Comparison of ENCODE assay signal across 9 mouse cellular contexts in genomic region chr5:137584976-137585375, GRCm38 (mm10). TPM values are rescaled to one million over a fixed set of nuclear protein-coding genes. Genes with fewer than 3 reads are reported as not detected.
DNase-seq lines count a peak whose midpoint lies in the region; ATAC-seq and TF ChIP-seq lines count a peak whose summit lies in the region.
"Had no signal": no experiment of that assay in that cellular context is flagged by ENCODE, and none has a peak within 500 bp of the region (broad histone marks: within the 10 kb centered on the region; RNA-seq: fewer than 3 reads in every experiment).

No protein-coding gene starts in this region.

- DNase-seq in forebrain, embryonic 14.5 days (ENCODE audit: low spot score) = peak; percentile 65
- no peak for DNase-seq in forebrain, embryonic 11.5 days (ENCODE audit: low spot score)
- DNase-seq in 416B (ENCODE audit: low read depth) = peak; percentile 74
- DNase-seq in adrenal gland, adult 8-10 months = peak; percentile 63
- DNase-seq in layer of hippocampus, adult 11-12 months (ENCODE audit: low spot score) = peak; percentile 73
- peak; percentile 54 for DNase-seq in stomach, postnatal 0 days (ENCODE audit: low spot score)

- ATAC-seq in forebrain, embryonic 14.5 days = 0 out of 2 replicates have a peak, but pooled peaks have one; percentile 25
- ATAC-seq in forebrain, embryonic 11.5 days (replicated peaks; ENCODE audit: low FRiP score) = no peak
- peak; percentile 75 for ATAC-seq in megakaryocyte progenitor cell, adult 5-6 weeks (replicated peaks; ENCODE audit: poor library complexity)
- ATAC-seq in stomach, postnatal 0 days (ENCODE audit: low FRiP score, low TSS enrichment) = peak; percentile 39; the same call in 1 of the 2 replicates

- H3K36me3 ChIP-seq in forebrain, embryonic 14.5 days (ENCODE audit: control insufficient read depth, insufficient read depth, low read length) = no peaks in the 10 kb centered on the region
- no peaks in the 10 kb centered on the region for H3K36me3 ChIP-seq in forebrain, embryonic 11.5 days (ENCODE audit: control insufficient read depth, insufficient read depth, low read length)
- H3K36me3 ChIP-seq in stomach, postnatal 0 days (ENCODE audit: control insufficient read depth, insufficient read depth, low read length) = no peaks in the 10 kb centered on the region
- H3K36me3 ChIP-seq: hindbrain, embryonic 15.5 days had no signal

- no peaks in the 10 kb centered on the region for H3K27me3 ChIP-seq in forebrain, embryonic 14.5 days (replicated peaks; ENCODE audit: control insufficient read depth, insufficient read depth, low read length)
- peaks cover 3% of the 10 kb centered on the region; the same call in 1 of the 2 replicates for H3K27me3 ChIP-seq in forebrain, embryonic 11.5 days (ENCODE audit: control insufficient read depth, insufficient read depth, low read length)
- H3K27me3 ChIP-seq in stomach, postnatal 0 days (ENCODE audit: control insufficient read depth, insufficient read depth, low read length) = no peaks in the 10 kb centered on the region
- H3K27me3 ChIP-seq: hindbrain, embryonic 15.5 days had no signal

- H3K9me3 ChIP-seq in forebrain, embryonic 14.5 days (replicated peaks; ENCODE audit: control insufficient read depth, low read length) = no peaks in the 10 kb centered on the region
- no peaks in the 10 kb centered on the region for H3K9me3 ChIP-seq in forebrain, embryonic 11.5 days (ENCODE audit: control insufficient read depth, low read length)
- no peaks in the 10 kb centered on the region for H3K9me3 ChIP-seq in stomach, postnatal 0 days (ENCODE audit: control insufficient read depth, low read length)
- H3K9me3 ChIP-seq: hindbrain, embryonic 15.5 days had no signal

- H3K27ac ChIP-seq in forebrain, embryonic 14.5 days (ENCODE audit: low read depth, low read length) = no peak overlapping the region
- no peak overlapping the region for H3K27ac ChIP-seq in forebrain, embryonic 11.5 days (ENCODE audit: low read depth, low read length)
- H3K27ac ChIP-seq in embryonic fibroblast, embryonic 13.5 days (ENCODE audit: insufficient read depth, low read length) = no peak overlapping the region
- H3K27ac ChIP-seq in stomach, postnatal 0 days (replicated peaks) = no peak overlapping the region

- no peak overlapping the region for H3K4me2 ChIP-seq in forebrain, embryonic 14.5 days (ENCODE audit: low read length)
- no peak overlapping the region for H3K4me2 ChIP-seq in forebrain, embryonic 11.5 days (ENCODE audit: low read depth, low read length, severe bottlenecking)
- no peak overlapping the region for H3K4me2 ChIP-seq in stomach, postnatal 0 days (replicated peaks; ENCODE audit: low read depth)

- TF ChIP-seq EP300 in stomach, postnatal 0 days (optimal IDR thresholded peaks at IDR 0.05) = no peak

- no peak overlapping the region for H3K4me3 ChIP-seq in forebrain, embryonic 14.5 days (ENCODE audit: low read depth, low read length)
- no peak overlapping the region for H3K4me3 ChIP-seq in forebrain, embryonic 11.5 days (ENCODE audit: low read depth, low read length)
- H3K4me3 ChIP-seq in embryonic fibroblast, embryonic 13.5 days (ENCODE audit: insufficient read depth, low read length) = no peak overlapping the region
- no peak overlapping the region for H3K4me3 ChIP-seq in stomach, postnatal 0 days (ENCODE audit: low read depth, low read length)
- H3K4me3 ChIP-seq: hindbrain, embryonic 15.5 days had no signal

- WGBS in forebrain, embryonic 14.5 days = 34% methylated on average over 8 of the region's 8 CpGs
- 33% methylated on average over 8 of the region's 8 CpGs for WGBS in forebrain, embryonic 11.5 days
- 26% methylated on average over 8 of the region's 8 CpGs for WGBS in stomach, postnatal 0 days

- no peak overlapping the region for H3K9ac ChIP-seq in forebrain, embryonic 14.5 days (ENCODE audit: low read length)
- H3K9ac ChIP-seq in forebrain, embryonic 11.5 days (ENCODE audit: low read length) = no peak overlapping the region
- no peak overlapping the region for H3K9ac ChIP-seq in stomach, postnatal 0 days (ENCODE audit: low read length)

- H3K4me1 ChIP-seq in forebrain, embryonic 14.5 days (ENCODE audit: control insufficient read depth, insufficient read depth, low read length) = peaks cover 2% of the 10 kb centered on the region; the same call in 1 of the 2 replicates
- no peaks in the 10 kb centered on the region for H3K4me1 ChIP-seq in forebrain, embryonic 11.5 days (replicated peaks; ENCODE audit: control insufficient read depth, insufficient read depth, low read length)
- no peaks in the 10 kb centered on the region for H3K4me1 ChIP-seq in embryonic fibroblast, embryonic 13.5 days (ENCODE audit: control insufficient read depth, insufficient read depth, low read length)
- H3K4me1 ChIP-seq in stomach, postnatal 0 days (replicated peaks; ENCODE audit: control insufficient read depth, insufficient read depth) = no peaks in the 10 kb centered on the region

- TF ChIP-seq CTCF in embryonic fibroblast, embryonic 13.5 days (IDR thresholded peaks at IDR 0.05; ENCODE audit: borderline replicate concordance, insufficient read depth, low read length) = 0 out of 2 replicates have a peak, but pooled peaks have one; percentile 6
- TF ChIP-seq CTCF in stomach, postnatal 0 days (IDR thresholded peaks at IDR 0.05; ENCODE audit: low read depth) = peak; percentile 75

- TF ChIP-seq POLR2A in embryonic fibroblast, embryonic 13.5 days (IDR thresholded peaks at IDR 0.05; ENCODE audit: low read depth, low read length) = no peak

RNA-seq across cellular contexts. Expression of gene Tfr2, which starts 15.3 kb away (rescaled TPM):
- 1.8 and 1.9 TPM in 2 replicates for polyA plus RNA-seq in forebrain, embryonic 14.5 days (2014; fragmentation: Nextera tagmentation; extraction: Ambion mirVana)
- 1.2 and 2.1 TPM in 2 replicates for polyA plus RNA-seq in forebrain, embryonic 11.5 days (2014; fragmentation: Nextera tagmentation; extraction: Ambion mirVana)
- total RNA-seq in adrenal gland, adult 8-10 months (2022) = 1 to 10 TPM in 2 of 4 experiments, under 1 TPM in 2; 0.96 to 1.8 (median 1.1) TPM
- 0.67 and 0.68 TPM in 2 replicates for polyA plus RNA-seq in embryonic fibroblast, embryonic 13.5 days (2011; ENCODE audit: insufficient read length, low read depth, missing spikeins)
- 14.1 and 20.7 TPM in 2 replicates for total RNA-seq in megakaryocyte progenitor cell, adult 5-6 weeks (2015)
- total RNA-seq in megakaryocyte progenitor cell, adult 5-6 weeks (2017) = 13.2 and 23.4 TPM in 2 replicates
- 1.2 and 1.3 TPM in 2 replicates for polyA plus RNA-seq in stomach, postnatal 0 days (2015; fragmentation: Nextera tagmentation; extraction: Ambion mirVana)

RNA-seq across cellular contexts. Expression of gene Mospd3, which starts 15.9 kb away (rescaled TPM):
- 44.4 and 58.4 TPM in 2 replicates for polyA plus RNA-seq in forebrain, embryonic 14.5 days (2014; fragmentation: Nextera tagmentation; extraction: Ambion mirVana)
- polyA plus RNA-seq in forebrain, embryonic 11.5 days (2014; fragmentation: Nextera tagmentation; extraction: Ambion mirVana) = 20.3 and 22.8 TPM in 2 replicates
- total RNA-seq in adrenal gland, adult 8-10 months (2022) = 10 to 100 TPM; 42.2 to 65.0 (median 52.4) TPM
- 35.4 and 41.3 TPM in 2 replicates for polyA plus RNA-seq in embryonic fibroblast, embryonic 13.5 days (2011; ENCODE audit: insufficient read length, low read depth, missing spikeins)
- total RNA-seq in megakaryocyte progenitor cell, adult 5-6 weeks (2015) = 95.4 and 97.5 TPM in 2 replicates
- total RNA-seq in megakaryocyte progenitor cell, adult 5-6 weeks (2017) = 3.6 and 5.5 TPM in 2 replicates
- 30.8 and 34.3 TPM in 2 replicates for polyA plus RNA-seq in stomach, postnatal 0 days (2015; fragmentation: Nextera tagmentation; extraction: Ambion mirVana)

RNA-seq across cellular contexts. Expression of gene Pcolce, which starts 28.6 kb away (rescaled TPM):
- polyA plus RNA-seq in forebrain, embryonic 14.5 days (2014; fragmentation: Nextera tagmentation; extraction: Ambion mirVana) = 10.5 and 12.3 TPM in 2 replicates
- polyA plus RNA-seq in forebrain, embryonic 11.5 days (2014; fragmentation: Nextera tagmentation; extraction: Ambion mirVana) = 54.8 and 63.0 TPM in 2 replicates
- total RNA-seq in adrenal gland, adult 8-10 months (2022) = 1,000 to 10,000 TPM; 1,036 to 1,320 (median 1,219) TPM
- polyA plus RNA-seq in embryonic fibroblast, embryonic 13.5 days (2011; ENCODE audit: insufficient read length, low read depth, missing spikeins) = 732 and 740 TPM in 2 replicates
- not detected in 2 replicates for total RNA-seq in megakaryocyte progenitor cell, adult 5-6 weeks (2015)
- total RNA-seq in megakaryocyte progenitor cell, adult 5-6 weeks (2017) = not detected in 2 replicates
- 77.3 and 85.9 TPM in 2 replicates for polyA plus RNA-seq in stomach, postnatal 0 days (2015; fragmentation: Nextera tagmentation; extraction: Ambion mirVana)

RNA-seq across cellular contexts. Expression of gene Actl6b, which starts 31.7 kb away (rescaled TPM):
- polyA plus RNA-seq in forebrain, embryonic 14.5 days (2014; fragmentation: Nextera tagmentation; extraction: Ambion mirVana) = 184 and 201 TPM in 2 replicates
- polyA plus RNA-seq in forebrain, embryonic 11.5 days (2014; fragmentation: Nextera tagmentation; extraction: Ambion mirVana) = 20.5 and 22.8 TPM in 2 replicates
- 1 to 10 TPM; 4.4 to 9.1 (median 6.3) TPM for total RNA-seq in adrenal gland, adult 8-10 months (2022)
- polyA plus RNA-seq in embryonic fibroblast, embryonic 13.5 days (2011; ENCODE audit: insufficient read length, low read depth, missing spikeins) = not detected in 2 replicates
- not detected in 2 replicates for total RNA-seq in megakaryocyte progenitor cell, adult 5-6 weeks (2015)
- not detected in 2 replicates for total RNA-seq in megakaryocyte progenitor cell, adult 5-6 weeks (2017)
- 2.3 and 2.7 TPM in 2 replicates for polyA plus RNA-seq in stomach, postnatal 0 days (2015; fragmentation: Nextera tagmentation; extraction: Ambion mirVana)

RNA-seq across cellular contexts. Expression of gene Fbxo24, which starts 43.8 kb away (rescaled TPM):
- polyA plus RNA-seq in forebrain, embryonic 14.5 days (2014; fragmentation: Nextera tagmentation; extraction: Ambion mirVana) = 0.10 TPM in 1 of 2 replicates, not detected in the other
- polyA plus RNA-seq in forebrain, embryonic 11.5 days (2014; fragmentation: Nextera tagmentation; extraction: Ambion mirVana) = 0.12 and 0.17 TPM in 2 replicates
- 1 to 10 TPM in 3 of 4 experiments, under 1 TPM in 1; 0.90 to 5.5 (median 3.0) TPM for total RNA-seq in adrenal gland, adult 8-10 months (2022)
- polyA plus RNA-seq in embryonic fibroblast, embryonic 13.5 days (2011; ENCODE audit: insufficient read length, low read depth, missing spikeins) = 0.60 and 0.67 TPM in 2 replicates
- not detected in 2 replicates for total RNA-seq in megakaryocyte progenitor cell, adult 5-6 weeks (2015)
- 0.21 TPM in 1 of 2 replicates, not detected in the other for total RNA-seq in megakaryocyte progenitor cell, adult 5-6 weeks (2017)
- polyA plus RNA-seq in stomach, postnatal 0 days (2015; fragmentation: Nextera tagmentation; extraction: Ambion mirVana) = 0.11 and 0.16 TPM in 2 replicates
